Mouse (Mus musculus): ENCODE data around the gene Lix1l. TPM values are rescaled to one million over a fixed set of nuclear protein-coding genes. Genes with fewer than 3 reads are reported as not detected.

Gene Lix1l
- polyA plus RNA-seq, 2 experiments: 0.32 to 2.9 TPM

- ATAC-seq (ENCODE audit: insufficient read depth): no peak
Measured at GRCm38 (mm10) chr3:96673514-96673913, 72.6 kb downstream of the Lix1l start.

DNA sequence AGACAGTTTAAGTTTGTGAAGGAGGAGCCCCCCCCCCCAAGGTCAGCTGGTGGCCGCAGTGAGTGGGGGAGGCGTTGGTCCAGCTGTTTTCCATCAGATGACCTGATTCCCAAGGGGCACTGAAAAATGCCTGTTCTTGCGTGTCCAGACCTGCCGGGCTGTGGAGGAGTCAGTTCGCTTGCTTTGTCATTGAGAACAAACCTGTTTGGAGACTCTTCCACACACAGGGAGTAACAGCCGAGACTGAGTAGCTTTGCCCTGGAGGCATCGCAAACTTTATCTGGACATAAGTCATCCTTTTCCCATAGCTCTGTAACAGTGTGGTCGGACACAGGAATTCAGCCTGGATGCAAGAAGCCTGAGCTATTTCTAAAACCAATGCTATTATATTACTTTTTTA, 73.5 kb downstream of the Lix1l start:
- peaks cover 0 to 11% of the 10 kb centered on the region in 2 experiments for H3K4me1 ChIP-seq (replicated peaks; ENCODE audit: control insufficient read depth in 2 of 2, insufficient read depth in 2 of 2, low read length in 1 of 2)
- H3K4me3 ChIP-seq (ENCODE audit: insufficient read depth in 1 of 2, low read depth in 2 of 2, low read length in 2 of 2): no peak overlapping the region
- WGBS (ENCODE audit: insufficient replicate concordance): 70% methylated on average over 8 of the region's 8 CpGs
- peaks cover 3% of the 10 kb centered on the region for H3K27me3 ChIP-seq (ENCODE audit: control insufficient read depth, insufficient read depth, low read length)
- DNase-seq (ENCODE audit: low read depth in 3 of 3, low spot score in 3 of 3) (no peak), ATAC-seq (ENCODE audit: insufficient read depth) (no peak)
- no peak overlapping the region for H3K4me2 ChIP-seq (ENCODE audit: low read depth)
- no peaks in the 10 kb centered on the region for H3K36me3 ChIP-seq (replicated peaks; ENCODE audit: control insufficient read depth, insufficient read depth, low read depth)
- no peak overlapping the region for H3K27ac ChIP-seq
- H3K9ac ChIP-seq (replicated peaks): no peak overlapping the region
- no peaks in the 10 kb centered on the region for H3K9me3 ChIP-seq (ENCODE audit: control insufficient read depth, low read length)
- no peak for TF ChIP-seq EP300 (IDR thresholded peaks at IDR 0.05; ENCODE audit: low read depth)
- TF ChIP-seq CTCF (IDR thresholded peaks at IDR 0.05; ENCODE audit: low read depth): no peak

More at GRCm38 (mm10) chr3:96673514-96673913, 72.6 kb downstream of the Lix1l start:
- H3K4me1 ChIP-seq (replicated peaks; ENCODE audit: control insufficient read depth in 2 of 2, insufficient read depth in 2 of 2, low read length in 1 of 2): peaks cover 0 to 7% of the 10 kb centered on the region in 2 experiments; a peak in 3 of 4 replicates
- no peak overlapping the region for H3K9ac ChIP-seq (replicated peaks)
- no peaks in the 10 kb centered on the region for H3K9me3 ChIP-seq (ENCODE audit: control insufficient read depth, low read length)
- H3K4me3 ChIP-seq (ENCODE audit: insufficient read depth in 1 of 2, low read depth in 2 of 2, low read length in 2 of 2): no peak overlapping the region
- DNase-seq (ENCODE audit: low read depth in 3 of 3, low spot score in 3 of 3): no peak
- TF ChIP-seq CTCF (IDR thresholded peaks at IDR 0.05; ENCODE audit: low read depth): no peak
- no peak for TF ChIP-seq EP300 (IDR thresholded peaks at IDR 0.05; ENCODE audit: low read depth)
- 62% methylated on average over 4 of the region's 4 CpGs for WGBS (ENCODE audit: insufficient replicate concordance)
- H3K27me3 ChIP-seq (ENCODE audit: control insufficient read depth, insufficient read depth, low read length): peaks cover 3% of the 10 kb centered on the region
- no peak overlapping the region for H3K27ac ChIP-seq
- H3K36me3 ChIP-seq (replicated peaks; ENCODE audit: control insufficient read depth, insufficient read depth, low read depth): no peaks in the 10 kb centered on the region
- H3K4me2 ChIP-seq (ENCODE audit: low read depth): no peak overlapping the region

GRCm38 (mm10) chr3:96675171-96675570, 74.2 kb downstream of the Lix1l start:
- H3K36me3 ChIP-seq (replicated peaks; ENCODE audit: control insufficient read depth, insufficient read depth, low read depth): no peaks in the 10 kb centered on the region
- H3K4me3 ChIP-seq (ENCODE audit: insufficient read depth in 1 of 2, low read depth in 2 of 2, low read length in 2 of 2): no peak overlapping the region
- 50% methylated on average over 3 of the region's 3 CpGs for WGBS (ENCODE audit: insufficient replicate concordance)
- no peaks in the 10 kb centered on the region for H3K9me3 ChIP-seq (ENCODE audit: control insufficient read depth, low read length)
- H3K4me1 ChIP-seq (replicated peaks; ENCODE audit: control insufficient read depth in 2 of 2, insufficient read depth in 2 of 2, low read length in 1 of 2): peaks cover 0 to 11% of the 10 kb centered on the region in 2 experiments
- ATAC-seq (ENCODE audit: insufficient read depth) (no peak), DNase-seq (ENCODE audit: low read depth in 3 of 3, low spot score in 3 of 3) (no peak)
- no peak overlapping the region for H3K9ac ChIP-seq (replicated peaks)
- H3K4me2 ChIP-seq (ENCODE audit: low read depth): no peak overlapping the region
- TF ChIP-seq CTCF (IDR thresholded peaks at IDR 0.05; ENCODE audit: low read depth) (no peak), EP300 (IDR thresholded peaks at IDR 0.05; ENCODE audit: low read depth) (no peak)
- peaks cover 3% of the 10 kb centered on the region for H3K27me3 ChIP-seq (ENCODE audit: control insufficient read depth, insufficient read depth, low read length)
- H3K27ac ChIP-seq: no peak overlapping the region

DNA sequence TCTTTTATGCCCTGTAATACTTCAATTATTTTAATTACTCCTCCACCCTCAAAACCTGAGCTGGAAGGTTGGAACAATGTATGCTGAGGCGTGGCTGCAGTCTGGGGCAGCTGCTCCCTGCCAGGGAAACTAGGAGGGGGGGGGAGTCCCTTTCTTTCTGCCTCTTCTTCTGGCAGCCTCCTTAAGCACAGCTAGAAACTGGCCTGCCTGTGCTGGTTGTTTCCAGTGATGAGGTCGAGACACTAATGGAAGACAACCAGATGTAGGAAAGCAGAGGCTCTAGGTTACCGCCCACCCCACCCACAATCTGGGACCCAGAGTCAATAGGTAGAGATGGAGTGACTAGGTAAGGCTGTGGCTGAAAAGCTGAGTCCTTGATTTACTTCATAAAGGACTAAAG, 74.7 kb downstream of the Lix1l start:
- no peak for ATAC-seq (ENCODE audit: insufficient read depth)

More for the DNA sequence above, 74.7 kb downstream of the Lix1l start:
- Histone ChIP-seq H3K27me3 (ENCODE audit: control insufficient read depth, insufficient read depth, low read length) (peaks cover 3% of the 10 kb centered on the region), H3K4me1 (replicated peaks; ENCODE audit: control insufficient read depth in 2 of 2, insufficient read depth in 2 of 2, low read length in 1 of 2) (peaks cover 0 to 8% of the 10 kb centered on the region in 2 experiments; a peak in 3 of 4 replicates), H3K36me3 (replicated peaks; ENCODE audit: control insufficient read depth, insufficient read depth, low read depth) (no peaks in the 10 kb centered on the region), H3K9me3 (ENCODE audit: control insufficient read depth, low read length) (no peaks in the 10 kb centered on the region), H3K4me3 (ENCODE audit: insufficient read depth in 1 of 2, low read depth in 2 of 2, low read length in 2 of 2) (no peak overlapping the region), H3K27ac (no peak overlapping the region), H3K9ac (replicated peaks) (no peak overlapping the region), H3K4me2 (ENCODE audit: low read depth) (no peak overlapping the region)
- WGBS (ENCODE audit: insufficient replicate concordance): 58% methylated on average over 3 of the region's 3 CpGs
- TF ChIP-seq CTCF (IDR thresholded peaks at IDR 0.05; ENCODE audit: low read depth): no peak
- TF ChIP-seq EP300 (IDR thresholded peaks at IDR 0.05; ENCODE audit: low read depth): no peak
- no peak for DNase-seq (ENCODE audit: low read depth in 3 of 3, low spot score in 3 of 3)

Other genes starting within 250 kb of the Lix1l start
- not detected in 2 replicates for gene BC107364, start 148.8 kb upstream of the Lix1l start, polyA plus RNA-seq (2012; rRNA removed)
- gene BC107364, start 148.8 kb upstream of the Lix1l start, polyA plus RNA-seq (2014; fragmentation: Nextera tagmentation; extraction: Ambion mirVana): not detected in 2 replicates
- 3.8 and 4.5 TPM in 2 replicates for gene Hfe2, start 76.0 kb upstream of the Lix1l start, polyA plus RNA-seq (2012; rRNA removed)
- 4.3 and 4.4 TPM in 2 replicates for gene Hfe2, start 76.0 kb upstream of the Lix1l start, polyA plus RNA-seq (2014; fragmentation: Nextera tagmentation; extraction: Ambion mirVana)
- gene Txnip, start 43.2 kb upstream of the Lix1l start, polyA plus RNA-seq (2012; rRNA removed): 33.2 and 42.8 TPM in 2 replicates
- 31.9 and 32.5 TPM in 2 replicates for gene Txnip, start 43.2 kb upstream of the Lix1l start, polyA plus RNA-seq (2014; fragmentation: Nextera tagmentation; extraction: Ambion mirVana)
- gene Gm16253, start 24.2 kb upstream of the Lix1l start, polyA plus RNA-seq (2012; rRNA removed): not detected in 2 replicates
- not detected in 2 replicates for gene Gm16253, start 24.2 kb upstream of the Lix1l start, polyA plus RNA-seq (2014; fragmentation: Nextera tagmentation; extraction: Ambion mirVana)
- gene Polr3gl, start 7.0 kb upstream of the Lix1l start, polyA plus RNA-seq (2012; rRNA removed): 6.2 and 11.8 TPM in 2 replicates
- gene Polr3gl, start 7.0 kb upstream of the Lix1l start, polyA plus RNA-seq (2014; fragmentation: Nextera tagmentation; extraction: Ambion mirVana): 3.0 and 3.3 TPM in 2 replicates
- 0.08 TPM in 2 replicates for gene Ankrd34a, start 4.5 kb upstream of the Lix1l start, polyA plus RNA-seq (2012; rRNA removed)
- gene Ankrd34a, start 4.5 kb upstream of the Lix1l start, polyA plus RNA-seq (2014; fragmentation: Nextera tagmentation; extraction: Ambion mirVana): not detected in 2 replicates
- gene Rbm8a, start 28.8 kb downstream of the Lix1l start, polyA plus RNA-seq (2012; rRNA removed): 11.6 and 22.8 TPM in 2 replicates
- 69.1 and 73.6 TPM in 2 replicates for gene Rbm8a, start 28.8 kb downstream of the Lix1l start, polyA plus RNA-seq (2014; fragmentation: Nextera tagmentation; extraction: Ambion mirVana)
- gene Pex11b, start 34.2 kb downstream of the Lix1l start, polyA plus RNA-seq (2012; rRNA removed): 10.5 and 10.7 TPM in 2 replicates
- 15.7 and 19.1 TPM in 2 replicates for gene Pex11b, start 34.2 kb downstream of the Lix1l start, polyA plus RNA-seq (2014; fragmentation: Nextera tagmentation; extraction: Ambion mirVana)
- 0.02 TPM in 1 of 2 replicates, not detected in the other for gene Gm42957, start 34.3 kb downstream of the Lix1l start, polyA plus RNA-seq (2012; rRNA removed)
- gene Gm42957, start 34.3 kb downstream of the Lix1l start, polyA plus RNA-seq (2014; fragmentation: Nextera tagmentation; extraction: Ambion mirVana): not detected in 2 replicates
- 0.42 and 0.47 TPM in 2 replicates for gene Itga10, start 44.4 kb downstream of the Lix1l start, polyA plus RNA-seq (2012; rRNA removed)
- gene Itga10, start 44.4 kb downstream of the Lix1l start, polyA plus RNA-seq (2014; fragmentation: Nextera tagmentation; extraction: Ambion mirVana): 0.05 TPM in 2 replicates
- 0.26 and 0.39 TPM in 2 replicates for gene Ankrd35, start 69.0 kb downstream of the Lix1l start, polyA plus RNA-seq (2012; rRNA removed)
- 0.13 and 0.22 TPM in 2 replicates for gene Ankrd35, start 69.0 kb downstream of the Lix1l start, polyA plus RNA-seq (2014; fragmentation: Nextera tagmentation; extraction: Ambion mirVana)
- gene Pias3, start 95.2 kb downstream of the Lix1l start, polyA plus RNA-seq (2012; rRNA removed): 5.1 and 5.7 TPM in 2 replicates
- gene Pias3, start 95.2 kb downstream of the Lix1l start, polyA plus RNA-seq (2014; fragmentation: Nextera tagmentation; extraction: Ambion mirVana): 3.6 and 4.1 TPM in 2 replicates
- 0.62 and 0.65 TPM in 2 replicates for gene Nudt17, start 107.4 kb downstream of the Lix1l start, polyA plus RNA-seq (2012; rRNA removed)
- 1.4 and 1.5 TPM in 2 replicates for gene Nudt17, start 107.4 kb downstream of the Lix1l start, polyA plus RNA-seq (2014; fragmentation: Nextera tagmentation; extraction: Ambion mirVana)
- 15.4 and 21.6 TPM in 2 replicates for gene Polr3c, start 126.5 kb downstream of the Lix1l start, polyA plus RNA-seq (2012; rRNA removed)
- gene Polr3c, start 126.5 kb downstream of the Lix1l start, polyA plus RNA-seq (2014; fragmentation: Nextera tagmentation; extraction: Ambion mirVana): 14.5 and 14.6 TPM in 2 replicates
- gene Rnf115, start 126.5 kb downstream of the Lix1l start, polyA plus RNA-seq (2012; rRNA removed): 9.6 and 12.4 TPM in 2 replicates
- gene Rnf115, start 126.5 kb downstream of the Lix1l start, polyA plus RNA-seq (2014; fragmentation: Nextera tagmentation; extraction: Ambion mirVana): 28.2 and 33.0 TPM in 2 replicates
- gene Pdzk1, start 228.1 kb downstream of the Lix1l start, polyA plus RNA-seq (2012; rRNA removed): 3.8 and 6.3 TPM in 2 replicates
- gene Pdzk1, start 228.1 kb downstream of the Lix1l start, polyA plus RNA-seq (2014; fragmentation: Nextera tagmentation; extraction: Ambion mirVana): 11.4 and 12.3 TPM in 2 replicates
- gene Cd160, start 228.2 kb downstream of the Lix1l start, polyA plus RNA-seq (2012; rRNA removed): 0.07 and 0.08 TPM in 2 replicates
- 0.11 TPM in 1 of 2 replicates, not detected in the other for gene Cd160, start 228.2 kb downstream of the Lix1l start, polyA plus RNA-seq (2014; fragmentation: Nextera tagmentation; extraction: Ambion mirVana)